10 mouse cellular contexts compared by ENCODE assay signal in the genomic region with DNA sequence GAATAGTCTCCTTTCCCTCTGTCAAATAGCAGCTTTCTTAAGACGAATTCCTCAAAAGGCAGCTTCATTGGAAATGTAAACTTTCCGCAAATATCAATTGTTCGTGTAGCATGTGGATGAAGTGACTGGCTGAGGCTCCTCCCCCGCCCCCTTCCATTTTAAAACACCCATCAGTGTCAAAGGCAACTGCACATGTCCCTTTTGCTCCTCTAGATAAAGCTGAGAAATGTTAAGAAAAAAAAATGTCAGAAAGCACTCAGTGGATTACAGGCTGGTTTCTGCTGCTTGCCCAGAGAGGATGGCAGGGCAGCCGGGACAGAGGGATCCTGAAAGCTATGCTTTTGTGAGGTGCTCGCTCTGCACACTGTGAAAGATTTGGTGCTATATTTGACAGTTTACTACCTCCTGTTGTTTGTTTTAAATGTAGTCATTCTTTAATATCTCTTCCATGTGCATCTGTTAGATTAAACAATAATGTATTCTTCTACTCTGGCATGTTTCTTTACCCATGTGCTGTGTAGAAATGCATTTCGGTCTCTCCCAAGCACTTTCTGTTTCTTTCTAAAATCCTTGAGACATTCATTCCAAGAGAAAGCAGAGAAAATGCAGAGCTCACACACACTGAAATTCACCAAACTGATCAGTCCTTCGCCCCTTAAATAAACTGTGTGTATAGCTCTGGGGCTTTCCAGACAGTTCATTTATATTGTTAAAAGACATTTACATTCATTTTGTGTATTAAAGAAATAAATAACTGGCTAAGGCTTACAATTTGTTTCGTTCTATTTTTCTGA.
A peak's percentile ranks its signal among the peaks of the same experiment; 100 is the strongest.
DNase-seq lines count a peak whose midpoint lies in the region; ATAC-seq lines count a peak whose summit lies in the region.
"Had no signal": no experiment of that assay in that cellular context is flagged by ENCODE, and none has a peak within 500 bp of the region (broad histone marks: within the 10 kb centered on the region; RNA-seq: fewer than 3 reads in every experiment).

No protein-coding gene starts in this region.

- 47% methylated on average over 9 of the region's 9 CpGs for whole genome bisulfite sequencing in heart, embryonic 15.5 days
- WGBS in midbrain, embryonic 16.5 days, result 40% methylated on average over 9 of the region's 9 CpGs

- no peaks in the 10 kb centered on the region for H3K27me3 ChIP-seq in heart, embryonic 15.5 days
- H3K27me3 ChIP-seq in midbrain, embryonic 16.5 days (ENCODE audit: control insufficient read depth, insufficient read depth, low read depth, low read length), result no peaks in the 10 kb centered on the region

- peaks cover 8% of the 10 kb centered on the region for H3K4me1 ChIP-seq in heart, embryonic 15.5 days (replicated peaks)
- peaks cover 15% of the 10 kb centered on the region for H3K4me1 ChIP-seq in midbrain, embryonic 16.5 days (ENCODE audit: control insufficient read depth, insufficient read depth, low read length)

- H3K4me3 ChIP-seq in heart, embryonic 15.5 days, result no peak overlapping the region
- H3K4me3 ChIP-seq in midbrain, embryonic 16.5 days (ENCODE audit: low read depth, low read length), result no peak overlapping the region

- no peaks in the 10 kb centered on the region for H3K9me3 ChIP-seq in heart, embryonic 15.5 days (replicated peaks)
- H3K9me3 ChIP-seq in midbrain, embryonic 16.5 days (replicated peaks; ENCODE audit: control insufficient read depth, low read length, poor library complexity, severe bottlenecking), result no peaks in the 10 kb centered on the region

- H3K27ac ChIP-seq in heart, embryonic 15.5 days, result no peak overlapping the region
- no peak overlapping the region for H3K27ac ChIP-seq in midbrain, embryonic 16.5 days (ENCODE audit: low read length)

- intact Hi-C loops in heart, postnatal 36 days (cut with DNase I), result no loop called here
- intact Hi-C loops in left cerebral cortex, postnatal 25 days (cut with DNase I), result loop anchor here (5.0 kb wide), 2 partner anchors 117 to 262 kb away; a partner anchor contains a TSS

- ATAC-seq in heart, embryonic 15.5 days (replicated peaks; ENCODE audit: insufficient number of reproducible peaks, insufficient read depth, low FRiP score, low read depth), result no peak
- ATAC-seq in midbrain, embryonic 16.5 days, result no peak

- no peak overlapping the region for H3K9ac ChIP-seq in heart, embryonic 15.5 days
- H3K9ac ChIP-seq in midbrain, embryonic 16.5 days (ENCODE audit: low read depth, low read length), result no peak overlapping the region

- DNase-seq in heart, postnatal 36 days, result no peak
- DNase-seq in cerebellum, adult 9-11 months, result peak; percentile 53
- DNase-seq in fibroblast of lung, adult 2 months (ENCODE audit: low read depth), result peak; percentile 39
- DNase-seq in left cerebral cortex, postnatal 25 days (ENCODE audit: low spot score in 2 of 2), result no peak
- no peak for DNase-seq in thymus, postnatal 0 days (ENCODE audit: low spot score)
- no peak for DNase-seq in spleen, postnatal 10 days (ENCODE audit: low spot score in 2 of 2)
- DNase-seq: lung, postnatal 14 days; right cerebral cortex, postnatal 4 days had no signal

- H3K36me3 ChIP-seq in heart, embryonic 15.5 days, result no peaks in the 10 kb centered on the region
- no peaks in the 10 kb centered on the region for H3K36me3 ChIP-seq in midbrain, embryonic 16.5 days (ENCODE audit: control insufficient read depth, insufficient read depth, low read length)

- H3K4me2 ChIP-seq in heart, embryonic 15.5 days, result peak overlapping the region; percentile 36; the same call in 1 of the 2 replicates
- peak overlapping the region; percentile 4; the same call in 1 of the 2 replicates for H3K4me2 ChIP-seq in midbrain, embryonic 16.5 days (ENCODE audit: low read length)

Comparison
In these comparisons a context has a peak if more than half of its experiments do, and no peak if none do; other contexts are left out.
1. DNase-seq: peak in cerebellum, adult 9-11 months (single experiment) and fibroblast of lung, adult 2 months (single experiment); none in heart, postnatal 36 days (0 of 2), left cerebral cortex, postnatal 25 days (0 of 2), thymus, postnatal 0 days (single experiment) and spleen, postnatal 10 days (0 of 2).